Mouse (Mus musculus) hindbrain, embryonic 10.5 days (tissue): Measurements from ENCODE around the gene Art5. TPM values are rescaled to one million over a fixed set of nuclear protein-coding genes. Genes with fewer than 3 reads are reported as not detected.
"Not testable (repeated sequence)": the region's sequence is repeated elsewhere in the genome, so short reads cannot be mapped to it uniquely, and the experiment has no call there.

Source experiments
- DNase-seq: peaks from one replicate; pipeline ENCODE4 v3.0.0-alpha.2; 2017; ENCODE audit warnings: low spot score
- H3K27ac ChIP-seq: fragments of 300-500 bp; sonication (generic); 2 replicates; pipeline ENCODE4 v1.5.1; 2016; ENCODE audit warnings: mild to moderate bottlenecking, moderate library complexity
- H3K27me3 ChIP-seq: fragments of 300-500 bp; sonication (generic); 2 replicates; pipeline ENCODE4 v1.6.1; 2016; ENCODE audit warnings: mild to moderate bottlenecking; ENCODE audit not compliant: poor library complexity, insufficient read depth, severe bottlenecking
- H3K36me3 ChIP-seq: fragments of 300-500 bp; sonication (generic); 2 replicates; pipeline ENCODE4 v1.6.1; 2016; ENCODE audit warnings: mild to moderate bottlenecking, moderate library complexity
- H3K4me1 ChIP-seq: fragments of 300-500 bp; sonication (generic); replicated peaks from 2 replicates; pipeline ENCODE4 v1.6.1; 2016; ENCODE audit warnings: mild to moderate bottlenecking
- H3K4me3 ChIP-seq: fragments of 300-500 bp; sonication (generic); 2 replicates; pipeline ENCODE4 v1.5.1; 2016; ENCODE audit warnings: mild to moderate bottlenecking, moderate library complexity
- H3K9me3 ChIP-seq: fragments of 300-500 bp; sonication (generic); 2 replicates; pipeline ENCODE4 v1.6.1; 2016; ENCODE audit warnings: mild to moderate bottlenecking, moderate library complexity
- WGBS: fragments of 180-500 bp; shearing (Covaris S2); methylation state at CpG from one replicate; pipeline ENCODE4 v1.1.7; 2016; 5-methylcytosine and 5-hydroxymethylcytosine counted together
- polyA plus RNA-seq: library from polyadenylated mRNA; unstranded; fragments of >200 nt; fragmentation: Nextera tagmentation; extraction: Ambion mirVana; gene quantifications from 2 replicates; pipeline ENCODE4 v1.2.1, GENCODE M21; 2016

Art5 gene
- polyA plus RNA-seq, 1 experiment from 2014 or later = 2.7 TPM

DNA sequence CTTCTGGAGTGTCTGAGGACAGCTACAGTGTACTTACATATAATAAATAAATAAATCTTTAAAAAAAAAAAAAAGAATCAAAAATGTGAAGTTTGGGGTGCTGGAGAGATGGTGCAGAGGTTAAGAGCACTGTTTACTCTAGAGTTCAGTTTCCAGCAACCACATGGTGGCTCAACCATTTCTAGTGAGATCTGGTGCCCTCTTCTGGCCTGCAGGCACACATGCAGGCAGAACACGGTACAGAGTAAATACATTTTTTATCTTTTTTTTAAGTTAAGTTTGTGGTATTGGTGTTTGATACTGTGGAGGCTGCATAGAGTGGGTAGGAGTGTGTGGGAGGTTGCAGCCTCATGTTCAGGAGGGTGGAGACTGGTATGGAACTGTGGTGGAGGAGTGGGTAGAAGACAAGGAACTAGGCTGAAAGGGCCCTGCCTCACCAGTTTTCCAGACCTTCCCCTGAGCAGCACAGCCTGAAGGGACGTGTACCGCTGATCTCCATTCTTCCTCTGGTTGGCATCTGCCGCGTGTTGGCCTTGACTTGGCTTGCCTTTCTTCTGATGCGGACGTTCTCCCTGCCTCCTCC lies 32.5 kb downstream of the Art5 start:
- Histone ChIP-seq H3K27me3 (no peaks in the 10 kb centered on the region), H3K9me3 (no peaks in the 10 kb centered on the region), H3K27ac (no peak overlapping the region), H3K4me1 (no peaks in the 10 kb centered on the region), H3K4me3 (no peak overlapping the region), H3K36me3 (peaks cover 96% of the 10 kb centered on the region)
- DNase-seq = no peak
- WGBS = 88% methylated on average over 7 of the region's 7 CpGs

DNA sequence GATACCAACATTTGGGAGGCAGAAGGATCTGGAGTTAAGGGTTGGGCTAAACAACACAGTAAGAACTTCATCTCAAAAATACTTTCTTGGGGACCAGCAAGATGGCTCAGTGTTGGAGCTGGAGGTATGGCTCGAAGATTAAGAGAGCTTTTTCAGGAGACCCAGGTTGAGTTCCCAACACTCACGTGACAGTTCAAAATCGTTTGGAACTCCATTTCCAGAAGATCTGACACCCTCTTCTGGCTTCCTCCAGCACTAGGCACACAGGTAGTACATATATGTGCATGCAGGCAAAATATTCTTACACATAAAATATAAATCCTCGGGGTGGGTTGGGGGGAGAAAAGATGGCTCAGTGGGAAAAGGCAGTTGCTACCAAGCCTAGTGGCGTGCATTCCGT lies 42.9 kb downstream of the Art5 start:
- H3K4me1 ChIP-seq = peaks cover 18% of the 10 kb centered on the region
- DNase-seq = no peak
- H3K9me3 ChIP-seq = no peaks in the 10 kb centered on the region
- H3K27me3 ChIP-seq = no peaks in the 10 kb centered on the region
- 88% methylated on average over 6 of the region's 6 CpGs for WGBS
- peak overlapping the region; percentile 90; the same call in 1 of the 2 replicates for H3K27ac ChIP-seq
- H3K4me3 ChIP-seq = peak overlapping the region; percentile 70
- peaks cover 44% of the 10 kb centered on the region for H3K36me3 ChIP-seq

DNA sequence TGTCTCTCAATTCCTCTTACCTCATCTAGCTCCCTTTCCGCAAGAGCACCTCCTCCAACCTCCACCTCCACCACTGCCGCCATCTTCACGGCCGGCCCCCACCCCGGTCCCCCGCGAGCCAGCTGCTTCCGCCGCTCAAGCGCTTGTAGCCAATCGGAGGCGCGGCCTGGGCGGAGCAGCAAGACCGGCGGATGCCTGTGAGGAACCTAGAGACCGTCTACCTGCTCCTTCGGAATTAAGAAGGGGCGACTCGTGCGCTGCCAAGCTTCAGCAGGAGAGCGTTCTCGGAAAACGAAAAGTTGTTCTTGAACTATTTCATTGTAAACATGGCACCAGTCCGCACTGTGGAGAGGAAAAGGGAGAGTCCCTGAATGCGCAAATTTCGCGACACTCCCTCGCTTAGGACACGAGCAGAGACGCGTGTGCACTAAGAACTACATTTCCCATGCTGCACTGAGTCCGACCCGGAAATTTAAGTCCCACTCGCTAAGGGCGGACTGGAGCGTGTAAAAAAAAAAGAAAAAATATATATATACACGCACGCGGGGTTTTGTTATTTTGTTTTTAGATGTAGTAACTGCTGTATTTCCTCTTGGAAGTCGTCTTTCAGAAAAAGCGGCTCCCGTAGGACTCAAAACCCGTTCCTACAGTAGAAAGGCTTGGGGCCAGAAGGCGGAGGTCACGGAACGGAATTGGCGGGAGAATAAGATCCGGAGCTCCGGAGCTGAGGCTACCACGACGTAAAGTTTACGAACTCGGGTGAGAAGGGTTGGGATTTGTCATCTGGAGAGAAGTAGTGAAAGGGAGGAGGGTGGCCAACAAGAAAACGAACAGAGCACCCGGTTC lies 44.0 kb downstream of the Art5 start, which contains the start of the genes Rnf121, Xndc1 and Xntrpc:
TSS of gene Rnf121 (minus strand) at position 424 of the 846 bp plus-strand sequence.
TSS of gene Xndc1 (plus strand) at position 466 of the 846 bp plus-strand sequence.
TSS of gene Xntrpc (plus strand) at position 668 of the 846 bp plus-strand sequence.
- WGBS = under 1% methylated on average over 56 of the region's 56 CpGs
- peaks cover 18% of the 10 kb centered on the region for H3K4me1 ChIP-seq
- no peaks in the 10 kb centered on the region for H3K9me3 ChIP-seq
- no peaks in the 10 kb centered on the region for H3K27me3 ChIP-seq
- peak; percentile 94 for DNase-seq
- peak within 1 kb of the TSS; percentile 90 for H3K27ac ChIP-seq
- peaks cover 42% of the 10 kb centered on the region for H3K36me3 ChIP-seq
- H3K4me3 ChIP-seq = peak within 1 kb of the TSS; percentile 70

DNA sequence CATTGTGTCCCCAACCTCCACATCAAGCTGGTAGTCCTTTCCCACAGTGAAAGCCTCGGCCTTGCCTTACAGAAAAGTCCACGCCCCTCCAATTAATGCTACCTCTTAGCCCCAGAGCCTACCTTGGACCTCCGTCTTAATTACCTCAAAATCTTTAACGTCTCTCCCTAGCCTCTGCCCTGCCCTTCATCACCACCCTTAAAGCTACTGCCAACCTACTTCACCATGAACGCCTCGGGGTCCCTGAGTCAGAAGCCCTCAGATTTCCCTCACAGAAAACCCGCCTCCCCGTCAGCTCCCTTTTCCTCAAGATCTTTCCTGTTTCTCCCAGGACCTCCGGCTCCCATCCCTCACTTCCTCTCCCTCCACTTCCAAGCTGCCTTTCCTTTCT lies 44.6 kb downstream of the Art5 start:
- DNase-seq = no peak
- Histone ChIP-seq H3K4me1 (peaks cover 18% of the 10 kb centered on the region), H3K27me3 (no peaks in the 10 kb centered on the region), H3K4me3 (peak overlapping the region; percentile 70), H3K36me3 (peaks cover 41% of the 10 kb centered on the region), H3K9me3 (no peaks in the 10 kb centered on the region), H3K27ac (peak overlapping the region; percentile 90)
- WGBS = under 1% methylated on average over 9 of the region's 9 CpGs

DNA sequence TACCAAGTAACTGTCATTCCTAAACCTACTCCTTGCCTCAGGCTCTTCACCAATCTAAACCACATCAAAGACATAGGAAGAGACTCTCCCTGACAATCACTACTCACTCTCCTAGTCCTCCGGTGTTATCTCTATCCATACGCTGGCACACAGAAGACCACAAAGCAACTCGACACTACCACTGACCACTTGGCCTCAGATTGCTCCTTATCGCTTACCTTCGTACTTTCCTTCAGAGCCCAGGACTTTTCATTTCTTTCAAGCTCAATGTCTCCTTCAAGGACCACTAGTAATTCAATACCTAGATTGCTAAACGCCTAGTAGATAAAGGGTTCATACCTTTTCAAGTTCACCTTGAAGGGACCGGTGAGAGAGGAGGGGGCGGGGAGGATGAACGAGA lies 45.4 kb downstream of the Art5 start:
- 90% methylated on average over 9 of the region's 9 CpGs for WGBS
- Histone ChIP-seq H3K27ac (no peak overlapping the region), H3K4me3 (peak overlapping the region; percentile 70), H3K36me3 (peaks cover 44% of the 10 kb centered on the region), H3K27me3 (no peaks in the 10 kb centered on the region), H3K4me1 (peaks cover 18% of the 10 kb centered on the region), H3K9me3 (no peaks in the 10 kb centered on the region)
- no peak for DNase-seq

DNA sequence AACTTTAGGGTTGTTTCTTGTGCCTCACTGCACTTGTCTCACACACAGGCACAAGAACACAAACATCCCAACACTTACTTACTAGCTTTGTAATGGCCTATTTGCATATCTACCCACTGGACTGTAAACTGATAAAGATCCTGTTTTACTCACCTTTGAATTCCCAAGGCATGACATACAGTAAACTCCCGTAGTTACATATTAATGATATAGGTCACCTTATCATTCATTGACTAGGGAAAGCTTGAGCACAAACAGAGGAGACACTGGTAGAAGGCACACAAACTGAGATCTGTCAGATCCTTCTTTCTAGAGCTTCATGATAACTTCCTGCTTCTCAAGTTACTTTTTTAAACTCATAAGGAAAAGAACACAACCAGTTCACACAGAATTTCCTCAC lies 47.1 kb downstream of the Art5 start:
- Histone ChIP-seq H3K9me3 (no peaks in the 10 kb centered on the region), H3K27me3 (no peaks in the 10 kb centered on the region), H3K4me3 (no peak overlapping the region), H3K27ac (no peak overlapping the region), H3K4me1 (peaks cover 18% of the 10 kb centered on the region), H3K36me3 (peaks cover 46% of the 10 kb centered on the region)
- 94% methylated on average over 1 of the region's 1 CpGs for WGBS
- DNase-seq = no peak

DNA sequence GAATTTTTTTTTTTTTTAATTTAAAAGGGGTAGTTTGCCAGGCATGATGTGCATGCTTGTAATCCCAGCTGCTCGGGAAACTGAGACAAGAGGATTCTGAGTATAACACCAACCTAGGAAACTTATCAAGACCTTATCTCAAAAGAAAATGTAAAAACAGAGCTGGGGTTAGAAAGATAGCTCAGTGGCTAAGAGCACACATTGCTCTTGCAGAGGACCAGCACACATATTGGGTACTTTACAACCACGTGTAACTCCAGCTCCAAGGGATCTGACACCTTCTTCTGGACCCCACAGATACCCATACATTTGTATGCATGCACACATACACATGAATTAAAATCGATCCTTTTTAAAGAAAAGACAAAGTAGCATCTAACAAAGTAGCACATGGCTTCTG lies 47.9 kb downstream of the Art5 start:
- DNase-seq = no peak
- Histone ChIP-seq H3K4me1 (peaks cover 15% of the 10 kb centered on the region), H3K4me3 (no peak overlapping the region), H3K9me3 (no peaks in the 10 kb centered on the region), H3K36me3 (peaks cover 53% of the 10 kb centered on the region), H3K27me3 (no peaks in the 10 kb centered on the region), H3K27ac (no peak overlapping the region)
- WGBS = 88% methylated on average over 3 of the region's 3 CpGs

DNA sequence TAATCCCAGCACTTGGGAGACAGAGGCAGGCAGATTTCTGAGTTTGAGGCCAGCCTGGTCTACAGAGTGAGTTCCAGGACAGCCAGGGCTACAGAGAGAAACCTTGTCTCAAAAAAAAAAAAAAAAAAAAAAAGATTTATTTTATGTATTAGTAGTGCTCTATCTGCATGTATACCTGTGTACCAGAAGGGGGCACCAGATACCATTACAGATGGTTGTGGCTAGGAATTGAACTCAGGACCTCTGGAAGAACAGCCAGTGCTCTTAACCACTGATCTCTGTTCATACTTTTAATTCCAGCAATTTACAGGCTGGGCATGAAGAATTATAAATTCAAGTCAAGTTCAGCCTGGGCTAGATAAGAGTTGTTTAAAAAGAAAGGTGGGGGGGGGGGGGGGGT lies 60.8 kb downstream of the Art5 start:
- H3K9me3 ChIP-seq, H3K4me3 ChIP-seq, DNase-seq, H3K27me3 ChIP-seq, H3K4me1 ChIP-seq, H3K27ac ChIP-seq: not testable (repeated sequence)
- H3K36me3 ChIP-seq = peaks cover 46% of the 10 kb centered on the region

Other genes starting within 250 kb of the Art5 start
- gene Anapc15, start 245.8 kb downstream of the Art5 start, polyA plus RNA-seq = 91.2 and 103 TPM in 2 replicates
- 10.8 and 17.1 TPM in 2 replicates for gene Folr1, start 238.7 kb downstream of the Art5 start, polyA plus RNA-seq
- gene Lamtor1, start 203.6 kb downstream of the Art5 start, polyA plus RNA-seq = 165 and 173 TPM in 2 replicates
- gene Tomt, start 203.1 kb downstream of the Art5 start, polyA plus RNA-seq = 0.31 and 0.75 TPM in 2 replicates
- 9.6 and 13.8 TPM in 2 replicates for gene Lrrc51, start 175.6 kb downstream of the Art5 start, polyA plus RNA-seq
- gene Numa1, start 175.4 kb downstream of the Art5 start, polyA plus RNA-seq = 79.0 and 80.6 TPM in 2 replicates
- 2.4 and 3.8 TPM in 2 replicates for gene Il18bp, start 90.8 kb downstream of the Art5 start, polyA plus RNA-seq
- 30.3 and 32.3 TPM in 2 replicates for gene Rnf121, start 44.0 kb downstream of the Art5 start, polyA plus RNA-seq
- gene Xndc1, start 44.0 kb downstream of the Art5 start, polyA plus RNA-seq = 37.4 and 42.3 TPM in 2 replicates
- gene Xntrpc, start 43.8 kb downstream of the Art5 start, polyA plus RNA-seq = 2.0 and 2.2 TPM in 2 replicates
- not detected in 2 replicates for gene Trpc2, start 26.4 kb downstream of the Art5 start, polyA plus RNA-seq
- gene Art1, start 7.7 kb downstream of the Art5 start, polyA plus RNA-seq = 0.78 and 1.7 TPM in 2 replicates
- gene Chrna10, start 7.3 kb upstream of the Art5 start, polyA plus RNA-seq = not detected in 2 replicates
- gene Nup98, start 100.7 kb upstream of the Art5 start, polyA plus RNA-seq = 36.9 and 42.6 TPM in 2 replicates
- 44.2 and 51.6 TPM in 2 replicates for gene Pgap2, start 100.7 kb upstream of the Art5 start, polyA plus RNA-seq
- gene Rhog, start 146.6 kb upstream of the Art5 start, polyA plus RNA-seq = 34.3 and 41.3 TPM in 2 replicates
- gene Stim1, start 158.3 kb upstream of the Art5 start, polyA plus RNA-seq = 8.9 and 13.5 TPM in 2 replicates